Mouse (Mus musculus): ENCODE measurements around the gene Rap1gap2. TPM values are rescaled to one million over a fixed set of nuclear protein-coding genes. Genes with fewer than 3 reads are reported as not detected.
A peak's percentile ranks its signal among the peaks of the same experiment; 100 is the strongest.

Gene Rap1gap2
- polyA plus RNA-seq, 1 experiment from 2014 or later = 7.9 TPM

DNA sequence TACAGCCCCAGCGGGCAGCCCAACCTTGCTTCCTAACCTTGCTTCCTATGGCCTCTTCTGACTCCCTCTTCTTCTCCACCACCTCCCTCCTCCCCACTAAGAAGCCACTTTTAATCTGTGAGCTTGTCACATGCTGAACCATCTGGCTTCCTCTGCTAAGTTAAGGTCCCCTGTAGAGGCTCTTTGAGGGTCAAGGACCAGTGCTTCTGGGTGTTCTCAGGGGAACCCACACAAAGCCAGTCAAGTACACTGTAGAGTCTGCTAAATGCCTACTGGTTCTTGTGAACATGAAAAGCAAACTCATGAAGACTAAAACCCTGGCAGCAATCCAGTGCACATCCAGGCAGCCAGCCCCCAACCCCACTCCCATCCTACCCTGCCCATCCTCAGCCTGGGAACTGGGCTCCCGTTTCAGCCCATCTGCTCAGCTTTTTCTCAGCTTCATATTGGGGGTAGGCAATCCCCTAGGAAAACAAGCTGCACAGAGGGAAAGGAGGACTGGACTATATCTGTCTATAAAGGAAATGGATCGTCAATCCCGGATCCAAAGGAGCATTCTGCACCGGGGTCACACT lies 130.9 kb downstream of the Rap1gap2 start:
- Histone ChIP-seq H3K4me2 (replicated peaks; ENCODE audit: low read depth) (no peak overlapping the region), H3K4me3 (ENCODE audit: low read depth, low read length) (no peak overlapping the region), H3K27ac (ENCODE audit: low read depth, low read length) (no peak overlapping the region), H3K9ac (ENCODE audit: low read depth, low read length) (no peak overlapping the region), H3K36me3 (ENCODE audit: control insufficient read depth, insufficient read depth) (no peaks in the 10 kb centered on the region; the same call in 1 of the 2 replicates), H3K27me3 (replicated peaks; ENCODE audit: control insufficient read depth, insufficient read depth, low read length) (no peaks in the 10 kb centered on the region), H3K9me3 (ENCODE audit: control insufficient read depth) (no peaks in the 10 kb centered on the region), H3K4me1 (replicated peaks; ENCODE audit: control insufficient read depth, insufficient read depth, low read length) (no peaks in the 10 kb centered on the region)
- no peak for ATAC-seq
- TF ChIP-seq CTCF (IDR thresholded peaks at IDR 0.05; ENCODE audit: low read depth) = no peak
- 85% methylated on average over 5 of the region's 5 CpGs for WGBS

DNA sequence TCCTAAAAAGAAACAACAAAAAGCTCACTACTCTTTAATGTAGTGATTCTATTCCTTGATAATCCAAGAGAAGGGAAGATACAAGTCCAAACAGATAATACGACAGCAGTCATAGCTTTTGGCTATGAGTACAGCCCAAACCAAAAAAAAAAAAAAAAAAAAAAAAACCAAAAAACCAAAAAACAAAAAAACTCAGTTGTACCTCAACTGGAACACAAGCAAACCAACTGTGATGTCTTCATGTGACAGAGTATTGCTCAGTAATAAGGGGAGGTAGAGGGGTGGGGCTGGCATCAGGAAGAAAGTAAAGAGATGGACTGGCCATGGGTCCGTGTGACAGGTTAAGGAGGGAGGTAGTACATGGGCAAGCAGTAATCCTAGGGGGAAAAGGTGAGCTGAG lies 131.8 kb downstream of the Rap1gap2 start:
- no peaks in the 10 kb centered on the region for H3K4me1 ChIP-seq (replicated peaks; ENCODE audit: control insufficient read depth, insufficient read depth, low read length)
- no peaks in the 10 kb centered on the region; the same call in 1 of the 2 replicates for H3K36me3 ChIP-seq (ENCODE audit: control insufficient read depth, insufficient read depth)
- TF ChIP-seq CTCF (IDR thresholded peaks at IDR 0.05; ENCODE audit: low read depth) = no peak
- WGBS = 90% methylated on average over 2 of the region's 2 CpGs
- H3K4me2 ChIP-seq (replicated peaks; ENCODE audit: low read depth) = no peak overlapping the region
- no peak overlapping the region for H3K27ac ChIP-seq (ENCODE audit: low read depth, low read length)
- H3K27me3 ChIP-seq (replicated peaks; ENCODE audit: control insufficient read depth, insufficient read depth, low read length) = no peaks in the 10 kb centered on the region
- no peak overlapping the region for H3K9ac ChIP-seq (ENCODE audit: low read depth, low read length)
- no peaks in the 10 kb centered on the region for H3K9me3 ChIP-seq (ENCODE audit: control insufficient read depth)
- no peak for ATAC-seq
- no peak overlapping the region for H3K4me3 ChIP-seq (ENCODE audit: low read depth, low read length)

DNA sequence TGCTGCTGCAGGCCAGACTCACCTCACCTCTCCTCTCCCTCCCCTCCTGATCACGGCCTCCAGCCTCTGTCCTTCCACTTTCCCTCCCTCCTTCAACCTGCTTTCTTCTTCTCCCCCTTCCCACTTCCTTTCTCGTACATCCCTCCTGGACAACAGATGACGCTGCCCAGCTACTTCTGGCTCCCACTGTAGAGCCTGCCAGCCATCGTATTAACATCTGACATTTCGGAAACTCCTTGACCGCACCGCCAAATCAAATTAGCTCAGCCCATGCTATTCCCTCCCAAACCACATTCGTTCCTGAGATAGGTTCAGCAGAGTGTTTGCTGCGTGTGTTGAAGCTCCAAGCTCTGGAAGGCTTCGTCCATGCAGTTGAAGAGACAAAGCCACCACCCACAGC lies 138.0 kb downstream of the Rap1gap2 start:
- ATAC-seq = no peak
- no peaks in the 10 kb centered on the region for H3K4me1 ChIP-seq (replicated peaks; ENCODE audit: control insufficient read depth, insufficient read depth, low read length)
- 74% methylated on average over 10 of the region's 10 CpGs for WGBS
- H3K4me3 ChIP-seq (ENCODE audit: low read depth, low read length) = no peak overlapping the region
- TF ChIP-seq CTCF (IDR thresholded peaks at IDR 0.05; ENCODE audit: low read depth) = no peak
- no peak overlapping the region for H3K27ac ChIP-seq (ENCODE audit: low read depth, low read length)
- H3K27me3 ChIP-seq (replicated peaks; ENCODE audit: control insufficient read depth, insufficient read depth, low read length) = no peaks in the 10 kb centered on the region
- H3K4me2 ChIP-seq (replicated peaks; ENCODE audit: low read depth) = no peak overlapping the region
- no peak overlapping the region for H3K9ac ChIP-seq (ENCODE audit: low read depth, low read length)
- H3K9me3 ChIP-seq (ENCODE audit: control insufficient read depth) = no peaks in the 10 kb centered on the region
- no peaks in the 10 kb centered on the region for H3K36me3 ChIP-seq (ENCODE audit: control insufficient read depth, insufficient read depth)

DNA sequence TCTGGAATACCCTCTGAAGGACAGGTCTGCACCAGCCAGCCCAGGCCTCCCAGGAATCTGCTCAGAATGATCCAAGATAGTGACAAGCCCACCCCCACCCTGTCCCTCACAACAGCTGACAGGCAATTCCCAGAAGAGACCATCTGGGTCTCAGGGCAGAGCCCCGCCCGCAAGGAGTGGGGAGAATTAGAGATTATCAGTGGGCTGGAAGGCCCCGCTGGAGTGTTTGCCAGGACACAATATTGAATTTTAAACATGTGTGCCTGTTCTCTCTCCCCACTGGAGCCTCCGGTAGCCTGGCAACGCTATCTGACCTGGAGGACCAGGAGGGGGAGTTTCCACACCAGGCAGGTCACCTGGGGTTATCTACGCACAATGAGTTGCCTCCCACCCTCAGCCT lies 142.5 kb downstream of the Rap1gap2 start:
- Histone ChIP-seq H3K27me3 (replicated peaks; ENCODE audit: control insufficient read depth, insufficient read depth, low read length) (no peaks in the 10 kb centered on the region), H3K4me2 (replicated peaks; ENCODE audit: low read depth) (no peak overlapping the region), H3K4me3 (ENCODE audit: low read depth, low read length) (no peak overlapping the region), H3K9me3 (ENCODE audit: control insufficient read depth) (no peaks in the 10 kb centered on the region), H3K4me1 (replicated peaks; ENCODE audit: control insufficient read depth, insufficient read depth, low read length) (no peaks in the 10 kb centered on the region), H3K9ac (ENCODE audit: low read depth, low read length) (no peak overlapping the region), H3K27ac (ENCODE audit: low read depth, low read length) (no peak overlapping the region), H3K36me3 (ENCODE audit: control insufficient read depth, insufficient read depth) (no peaks in the 10 kb centered on the region)
- ATAC-seq = no peak
- 26% methylated on average over 6 of the region's 6 CpGs for WGBS
- TF ChIP-seq CTCF (IDR thresholded peaks at IDR 0.05; ENCODE audit: low read depth) = no peak

- WGBS = 38% methylated on average over 7 of the region's 7 CpGs
- no peaks in the 10 kb centered on the region for H3K36me3 ChIP-seq (ENCODE audit: control insufficient read depth, insufficient read depth)
- peak; percentile 80 for TF ChIP-seq CTCF (IDR thresholded peaks at IDR 0.05; ENCODE audit: low read depth)
- H3K4me1 ChIP-seq (replicated peaks; ENCODE audit: control insufficient read depth, insufficient read depth, low read length) = no peaks in the 10 kb centered on the region
- H3K9ac ChIP-seq (ENCODE audit: low read depth, low read length) = no peak overlapping the region
- H3K4me3 ChIP-seq (ENCODE audit: low read depth, low read length) = no peak overlapping the region
- no peaks in the 10 kb centered on the region for H3K9me3 ChIP-seq (ENCODE audit: control insufficient read depth)
- ATAC-seq = peak; percentile 35
- H3K27me3 ChIP-seq (replicated peaks; ENCODE audit: control insufficient read depth, insufficient read depth, low read length) = no peaks in the 10 kb centered on the region
- no peak overlapping the region for H3K4me2 ChIP-seq (replicated peaks; ENCODE audit: low read depth)
- no peak overlapping the region for H3K27ac ChIP-seq (ENCODE audit: low read depth, low read length)
Observed at GRCm38 (mm10) chr11:74465712-74466111, 145.0 kb downstream of the Rap1gap2 start.

DNA sequence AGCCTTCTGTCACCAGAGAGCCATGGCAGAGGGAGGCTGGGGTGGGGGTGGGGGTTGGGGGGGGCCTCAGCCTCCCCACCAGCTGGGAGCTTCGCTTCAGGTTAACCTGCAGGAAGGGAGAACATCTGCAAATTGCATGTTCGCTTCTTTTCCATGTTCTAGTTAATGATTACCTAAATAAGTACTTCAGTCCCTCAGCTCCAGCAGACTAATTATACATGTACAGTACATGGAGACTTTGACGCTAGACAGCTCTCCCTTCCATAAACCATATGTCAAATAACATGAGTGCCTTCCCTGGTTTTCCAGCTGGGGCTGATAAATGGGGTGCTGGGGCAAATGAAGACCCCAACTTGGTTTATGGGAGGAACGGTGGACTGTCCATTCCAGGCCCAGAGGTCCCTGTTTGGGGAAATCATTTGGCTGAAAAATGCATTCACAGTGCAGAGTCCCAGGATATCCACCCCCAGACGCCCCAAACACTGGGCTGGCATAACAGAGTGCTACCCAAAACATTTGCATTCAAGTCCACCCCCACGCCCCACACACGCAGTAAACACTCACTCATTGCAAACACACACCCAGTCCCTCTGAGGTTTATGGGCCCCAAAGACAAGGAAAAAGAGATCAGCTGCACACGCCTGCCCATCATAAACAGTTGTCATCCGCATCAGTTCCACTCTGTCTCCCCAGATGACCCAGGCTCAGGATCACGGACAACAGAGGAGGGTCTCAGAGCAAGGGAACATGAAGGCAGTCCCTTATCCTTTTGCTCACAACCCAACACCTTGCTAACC lies 146.3 kb downstream of the Rap1gap2 start:
- Histone ChIP-seq H3K27ac (ENCODE audit: low read depth, low read length) (no peak overlapping the region; the same call in 1 of the 2 replicates), H3K4me1 (replicated peaks; ENCODE audit: control insufficient read depth, insufficient read depth, low read length) (no peaks in the 10 kb centered on the region), H3K4me2 (replicated peaks; ENCODE audit: low read depth) (peak overlapping the region; percentile 21), H3K27me3 (replicated peaks; ENCODE audit: control insufficient read depth, insufficient read depth, low read length) (no peaks in the 10 kb centered on the region), H3K9ac (ENCODE audit: low read depth, low read length) (no peak overlapping the region), H3K36me3 (ENCODE audit: control insufficient read depth, insufficient read depth) (no peaks in the 10 kb centered on the region), H3K4me3 (ENCODE audit: low read depth, low read length) (no peak overlapping the region), H3K9me3 (ENCODE audit: control insufficient read depth) (no peaks in the 10 kb centered on the region)
- no peak for TF ChIP-seq CTCF (IDR thresholded peaks at IDR 0.05; ENCODE audit: low read depth)
- ATAC-seq = peak; percentile 74
- 23% methylated on average over 10 of the region's 10 CpGs for WGBS

All from intestine, postnatal 0 days (tissue).